8 mouse cellular contexts compared by ENCODE assay signal in the genomic region with DNA sequence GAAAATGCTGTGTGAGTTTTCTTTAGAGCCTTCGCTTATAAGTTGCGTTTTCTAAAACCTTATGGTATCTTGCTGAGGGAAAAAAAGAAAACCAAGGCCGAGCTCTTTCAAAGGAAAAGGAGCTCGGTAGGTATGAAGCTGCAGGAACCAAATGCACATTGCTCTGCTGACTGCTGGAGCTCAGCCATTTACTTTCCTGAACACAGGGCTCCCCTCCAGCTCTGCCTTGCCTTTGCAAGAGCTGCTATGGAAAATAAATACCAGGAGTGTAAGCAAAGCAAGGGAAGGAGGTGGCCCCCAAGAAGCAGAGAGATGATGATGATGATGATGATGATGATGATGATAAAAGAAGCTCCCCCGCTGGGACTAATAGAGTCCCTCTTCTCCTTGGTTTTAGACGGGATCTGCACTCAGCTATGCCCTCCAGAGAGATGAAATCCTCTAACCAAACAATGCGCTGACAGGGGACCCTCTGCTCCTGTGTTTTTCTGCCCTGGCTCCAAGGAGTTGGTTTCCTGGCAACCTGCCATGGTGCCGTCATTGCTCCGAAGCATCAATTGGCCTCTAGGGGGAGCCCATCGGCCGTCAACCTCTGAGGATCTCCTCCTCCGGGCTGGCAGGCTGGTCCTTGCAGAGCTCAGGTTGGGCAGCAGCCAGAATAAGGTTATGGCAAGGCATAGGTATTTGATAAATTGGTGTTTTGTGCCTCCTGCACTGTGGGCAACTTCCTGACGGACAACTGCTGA.
DNase-seq lines count a peak whose midpoint lies in the region; ATAC-seq and TF ChIP-seq lines count a peak whose summit lies in the region.

No protein-coding gene starts in this region.

- H3K9me3 ChIP-seq in ES-Bruce4 (replicated peaks; ENCODE audit: control insufficient read depth, insufficient read depth, low read length, poor library complexity, severe bottlenecking) = no peaks in the 10 kb centered on the region
- H3K9me3 ChIP-seq in forebrain, embryonic 13.5 days (replicated peaks) = no peaks in the 10 kb centered on the region
- H3K9me3 ChIP-seq in heart, embryonic 15.5 days (replicated peaks) = no peaks in the 10 kb centered on the region
- no peaks in the 10 kb centered on the region for H3K9me3 ChIP-seq in liver, embryonic 11.5 days (ENCODE audit: control insufficient read depth, low read length)

- WGBS in forebrain, embryonic 13.5 days = 18% methylated on average over 13 of the region's 13 CpGs
- WGBS in heart, embryonic 15.5 days = 23% methylated on average over 13 of the region's 13 CpGs
- WGBS in liver, embryonic 11.5 days = 29% methylated on average over 13 of the region's 13 CpGs
- WGBS in olfactory bulb, adult 2 months = 19% methylated on average over 13 of the region's 13 CpGs

- ATAC-seq in cerebellum, adult (ENCODE audit: insufficient number of reproducible peaks, low FRiP score, low TSS enrichment) = peak; percentile 61
- ATAC-seq in forebrain, embryonic 13.5 days = peak; percentile 82
- peak; percentile 35; the same call in 1 of the 2 replicates for ATAC-seq in heart, embryonic 15.5 days (replicated peaks; ENCODE audit: insufficient number of reproducible peaks, insufficient read depth, low FRiP score, low read depth)
- no peak for ATAC-seq in liver, embryonic 11.5 days (replicated peaks; ENCODE audit: low FRiP score)

- no peaks in the 10 kb centered on the region for H3K36me3 ChIP-seq in ES-Bruce4 (ENCODE audit: control insufficient read depth, insufficient read depth, low read length, poor library complexity, severe bottlenecking)
- H3K36me3 ChIP-seq in forebrain, embryonic 13.5 days (ENCODE audit: poor library complexity, severe bottlenecking) = no peaks in the 10 kb centered on the region
- no peaks in the 10 kb centered on the region for H3K36me3 ChIP-seq in heart, embryonic 15.5 days
- H3K36me3 ChIP-seq in liver, embryonic 11.5 days (ENCODE audit: control insufficient read depth, insufficient read depth, low read length) = no peaks in the 10 kb centered on the region

- TF ChIP-seq POLR2A in ES-Bruce4 (IDR thresholded peaks at IDR 0.05; ENCODE audit: insufficient read depth, low read length) = no peak
- TF ChIP-seq POLR2A in olfactory bulb, adult 2 months (IDR thresholded peaks at IDR 0.05; ENCODE audit: insufficient read depth, low read depth, low read length) = no peak

- peak overlapping the region; percentile 31; the same call in 1 of the 2 replicates for H3K4me2 ChIP-seq in forebrain, embryonic 13.5 days
- H3K4me2 ChIP-seq in heart, embryonic 15.5 days = peak overlapping the region; percentile 41; the same call in 1 of the 2 replicates
- no peak overlapping the region for H3K4me2 ChIP-seq in liver, embryonic 11.5 days

- no peaks in the 10 kb centered on the region for H3K27me3 ChIP-seq in ES-Bruce4 (ENCODE audit: control insufficient read depth, insufficient read depth, low read length, poor library complexity, severe bottlenecking)
- no peaks in the 10 kb centered on the region for H3K27me3 ChIP-seq in forebrain, embryonic 13.5 days
- no peaks in the 10 kb centered on the region for H3K27me3 ChIP-seq in heart, embryonic 15.5 days
- H3K27me3 ChIP-seq in liver, embryonic 11.5 days (replicated peaks; ENCODE audit: control insufficient read depth, insufficient read depth, low read length) = no peaks in the 10 kb centered on the region

- no peaks in the 10 kb centered on the region for H3K4me1 ChIP-seq in ES-Bruce4 (ENCODE audit: control insufficient read depth, insufficient read depth, low read length)
- H3K4me1 ChIP-seq in forebrain, embryonic 13.5 days = peaks cover 24% of the 10 kb centered on the region
- H3K4me1 ChIP-seq in heart, embryonic 15.5 days (replicated peaks) = peaks cover 13% of the 10 kb centered on the region
- no peaks in the 10 kb centered on the region for H3K4me1 ChIP-seq in liver, embryonic 11.5 days (replicated peaks; ENCODE audit: control insufficient read depth, insufficient read depth, low read length)
- H3K4me1 ChIP-seq in olfactory bulb, adult 2 months (ENCODE audit: control insufficient read depth, insufficient read depth, low read length) = no peaks in the 10 kb centered on the region; the same call in 1 of the 2 replicates

- H3K4me3 ChIP-seq in ES-Bruce4 (ENCODE audit: low read depth, low read length) = no peak overlapping the region
- 0 out of 2 replicates have a peak overlapping the region, but pooled peaks have one; percentile 5 for H3K4me3 ChIP-seq in forebrain, embryonic 13.5 days
- H3K4me3 ChIP-seq in heart, embryonic 15.5 days = no peak overlapping the region
- no peak overlapping the region for H3K4me3 ChIP-seq in liver, embryonic 11.5 days (ENCODE audit: low read depth, low read length)
- H3K4me3 ChIP-seq in olfactory bulb, adult 2 months (ENCODE audit: insufficient read depth, low read depth, low read length) = no peak overlapping the region

- no peak overlapping the region for H3K27ac ChIP-seq in ES-Bruce4 (ENCODE audit: insufficient read depth, low read length)
- H3K27ac ChIP-seq in forebrain, embryonic 13.5 days = peak overlapping the region; percentile 80
- H3K27ac ChIP-seq in heart, embryonic 15.5 days = peak overlapping the region; percentile 55
- H3K27ac ChIP-seq in liver, embryonic 11.5 days (ENCODE audit: low read depth, low read length) = no peak overlapping the region
- no peak overlapping the region for H3K27ac ChIP-seq in olfactory bulb, adult 2 months (ENCODE audit: insufficient read depth, low read depth, low read length)

- H3K9ac ChIP-seq in ES-Bruce4 (ENCODE audit: low read depth, poor library complexity, severe bottlenecking) = no peak overlapping the region
- 0 out of 2 replicates have a peak overlapping the region, but pooled peaks have one; percentile 26 for H3K9ac ChIP-seq in forebrain, embryonic 13.5 days
- H3K9ac ChIP-seq in heart, embryonic 15.5 days = 0 out of 2 replicates have a peak overlapping the region, but pooled peaks have one; percentile 7
- no peak overlapping the region for H3K9ac ChIP-seq in liver, embryonic 11.5 days (ENCODE audit: low read depth, low read length)

- TF ChIP-seq EP300 in ES-Bruce4 (IDR thresholded peaks at IDR 0.05; ENCODE audit: insufficient read depth, low read depth, low read length) = no peak

- TF ChIP-seq CTCF in ES-Bruce4 (IDR thresholded peaks at IDR 0.05; ENCODE audit: low read depth, low read length) = peak; percentile 88
- TF ChIP-seq CTCF in olfactory bulb, adult 2 months (IDR thresholded peaks at IDR 0.05; ENCODE audit: insufficient read depth, low read depth, low read length) = peak; percentile 77; the same call in 1 of the 2 replicates

- peak; percentile 93 for DNase-seq in kidney, postnatal 14 days
- DNase-seq in liver, embryonic 11.5 days (ENCODE audit: low spot score) = peak; percentile 69
- DNase-seq in thymus, postnatal 14 days = peak; percentile 29

Comparison
In these comparisons a context has a peak if more than half of its experiments do, and no peak if none do; other contexts are left out.
1. H3K27ac ChIP-seq: peak in forebrain, embryonic 13.5 days (single experiment) and heart, embryonic 15.5 days (single experiment); none in ES-Bruce4 (single experiment), liver, embryonic 11.5 days (single experiment) and olfactory bulb, adult 2 months (single experiment).
2. H3K9ac ChIP-seq: peak in forebrain, embryonic 13.5 days (single experiment) and heart, embryonic 15.5 days (single experiment); none in ES-Bruce4 (single experiment) and liver, embryonic 11.5 days (single experiment).
3. DNase-seq: peak in every context shown above with its lines; median percentile 93 in kidney, postnatal 14 days; 69 in liver, embryonic 11.5 days; 29 in thymus, postnatal 14 days.